Mouse (Mus musculus): Measurements from ENCODE around the gene Tmem167b.
"Not testable (repeated sequence)": the region's sequence is repeated elsewhere in the genome, so short reads cannot be mapped to it uniquely, and the experiment has no call there.

The Tmem167b gene

GRCm38 (mm10) chr3:108562133-108562730, at the start of gene Tmem167b:
Tmem167b (minus strand) TSS chr3:108562466.
- DNase-seq (ENCODE audit: low spot score in 2 of 2): peak; percentile 99

DNA sequence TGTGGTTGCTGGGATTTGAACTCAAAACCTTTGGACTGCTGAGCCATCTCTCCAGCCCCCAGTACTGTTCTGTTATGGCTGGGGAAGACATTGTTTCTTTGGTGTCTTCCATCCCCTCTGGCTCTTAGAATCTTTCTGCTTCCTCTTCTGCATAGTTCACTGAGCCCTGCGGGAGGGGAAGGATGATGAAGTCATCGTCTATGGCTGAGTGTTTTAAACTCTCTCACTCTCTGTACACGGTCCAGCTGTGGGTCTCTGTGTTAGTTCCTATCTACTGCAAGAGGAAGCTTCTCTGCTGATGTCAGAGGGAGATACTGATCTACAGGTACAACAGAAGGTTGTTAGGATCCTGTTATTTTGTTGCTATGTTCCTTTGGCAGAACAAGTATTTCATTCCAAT, 46.6 kb upstream of the Tmem167b start:
- no peak for DNase-seq (ENCODE audit: low spot score in 2 of 2)

GRCm38 (mm10) chr3:108591530-108592522, 29.6 kb upstream of the Tmem167b start:
- DNase-seq (ENCODE audit: low spot score in 2 of 2): no peak

- DNase-seq (ENCODE audit: low spot score in 2 of 2): peak; percentile 95 to 96
Measured at GRCm38 (mm10) chr3:108590786-108591529, 28.7 kb upstream of the Tmem167b start, which contains the start of gene Wdr47. Wdr47 (plus strand) TSS chr3:108591279.

- DNase-seq (ENCODE audit: low spot score in 2 of 2): no peak
Measured at GRCm38 (mm10) chr3:108588446-108588845, 26.2 kb upstream of the Tmem167b start.

- no peak for DNase-seq (ENCODE audit: low spot score in 2 of 2)
Measured at GRCm38 (mm10) chr3:108584580-108584979, 22.3 kb upstream of the Tmem167b start.

- no peak for DNase-seq (ENCODE audit: low spot score in 2 of 2)
Measured at GRCm38 (mm10) chr3:108574018-108574417, 11.8 kb upstream of the Tmem167b start.

DNA sequence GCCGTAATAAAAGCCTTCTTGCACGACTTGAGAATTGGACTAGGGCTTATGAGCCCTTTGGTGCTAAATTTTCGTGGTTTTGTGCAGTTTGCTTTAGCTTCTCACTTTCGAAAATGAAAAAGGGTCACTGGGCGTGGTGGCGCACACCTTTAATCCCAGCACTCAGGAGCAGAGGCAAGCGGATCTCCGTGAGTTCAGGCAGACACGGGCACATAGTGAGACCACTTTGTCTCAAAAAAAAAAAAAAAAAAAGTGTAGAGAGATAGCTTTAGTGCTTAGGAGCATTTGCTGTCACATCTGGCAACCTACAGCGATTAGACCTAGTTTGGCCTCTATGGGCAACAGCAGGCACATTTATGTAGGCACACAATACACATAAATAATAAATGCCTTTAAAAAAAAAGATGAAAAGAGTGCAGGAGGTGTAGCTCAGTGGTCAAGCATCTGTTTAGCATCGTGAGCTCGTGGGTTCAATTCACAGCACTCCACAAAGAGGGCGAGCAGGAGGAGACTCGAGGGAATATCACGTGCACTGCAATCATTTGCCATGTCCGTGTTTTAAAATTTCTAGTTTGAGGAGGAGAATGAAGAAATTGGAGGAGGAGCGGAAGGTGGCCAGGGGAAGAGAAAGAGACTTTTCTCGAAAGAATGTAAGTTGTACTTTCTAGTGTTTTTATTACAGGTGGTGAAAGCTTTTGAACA, 10.2 kb upstream of the Tmem167b start:
- DNase-seq (ENCODE audit: low spot score in 2 of 2): no peak

DNA sequence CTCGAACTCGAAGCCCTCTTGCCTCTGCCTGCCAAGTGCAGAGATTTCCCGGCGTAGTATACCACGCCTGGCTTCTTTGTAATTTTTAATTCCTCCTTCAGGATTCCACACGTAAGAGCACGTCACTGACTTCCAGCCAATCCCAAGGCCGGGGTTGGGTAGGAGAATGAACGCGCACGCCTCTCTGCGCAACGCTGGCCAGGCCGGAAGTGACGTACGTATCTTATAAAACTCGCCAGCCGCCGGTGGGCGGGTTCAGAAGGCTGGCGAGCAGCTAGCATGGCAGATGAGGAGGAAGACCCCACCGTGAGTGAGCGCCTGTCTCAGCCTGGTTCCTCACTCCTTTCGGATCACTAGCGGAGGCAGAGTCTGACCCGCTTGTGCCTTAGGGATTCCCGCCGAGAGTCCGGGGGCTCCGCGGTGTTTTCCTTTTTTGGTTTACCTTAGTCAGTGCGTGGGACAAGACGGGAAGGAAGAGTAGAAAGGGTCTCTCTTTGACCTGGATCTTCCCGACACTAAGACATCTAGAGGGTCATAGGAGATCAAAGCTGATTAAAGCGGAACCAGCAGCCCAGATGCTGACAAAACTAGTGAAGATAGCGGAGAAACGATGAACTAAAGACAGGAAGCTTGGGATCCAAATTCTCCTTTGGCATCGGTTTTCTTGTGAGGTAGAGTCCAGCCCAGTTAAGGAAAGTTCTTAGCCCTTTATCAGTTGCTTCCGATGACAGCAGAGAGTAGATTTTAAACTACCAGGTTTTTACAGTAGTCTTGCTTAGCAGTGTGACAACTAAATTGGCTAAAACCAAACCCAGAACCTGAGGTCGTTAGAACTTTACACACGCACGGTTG, 9.4 kb upstream of the Tmem167b start, which contains the start of gene Taf13:
Gene Taf13, plus strand, starts transcription at position 256 of the 852 bp plus-strand sequence.
- DNase-seq (ENCODE audit: low spot score in 2 of 2): peak; percentile 98

DNA sequence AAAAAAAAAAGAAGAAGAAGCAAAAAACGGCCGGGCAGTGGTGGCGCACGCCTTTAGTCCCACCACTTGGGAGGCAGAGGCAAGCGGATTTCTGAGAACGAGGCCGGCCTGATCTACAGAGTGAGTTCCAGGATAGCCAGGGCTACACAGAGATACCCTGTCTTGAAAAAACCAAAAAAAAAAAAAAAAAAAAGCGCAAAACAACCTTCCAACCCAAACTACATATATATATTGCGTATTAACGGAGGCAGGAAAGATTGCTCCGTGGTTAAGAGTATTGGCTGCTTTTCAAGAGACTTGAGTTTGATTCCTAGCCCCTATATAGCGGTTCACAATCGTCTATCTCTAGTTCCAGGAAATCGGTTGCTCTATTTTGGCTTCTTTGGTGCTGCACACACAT, 8.5 kb upstream of the Tmem167b start:
- no peak for DNase-seq (ENCODE audit: low spot score in 2 of 2)

GRCm38 (mm10) chr3:108569636-108570035, 7.4 kb upstream of the Tmem167b start:
- not testable (repeated sequence) for DNase-seq (ENCODE audit: low spot score in 2 of 2)

- peak in 1 of 2 experiments; percentile 36 for DNase-seq (ENCODE audit: low spot score in 2 of 2)
Measured at GRCm38 (mm10) chr3:108567990-108568877, 6.0 kb upstream of the Tmem167b start.

DNA sequence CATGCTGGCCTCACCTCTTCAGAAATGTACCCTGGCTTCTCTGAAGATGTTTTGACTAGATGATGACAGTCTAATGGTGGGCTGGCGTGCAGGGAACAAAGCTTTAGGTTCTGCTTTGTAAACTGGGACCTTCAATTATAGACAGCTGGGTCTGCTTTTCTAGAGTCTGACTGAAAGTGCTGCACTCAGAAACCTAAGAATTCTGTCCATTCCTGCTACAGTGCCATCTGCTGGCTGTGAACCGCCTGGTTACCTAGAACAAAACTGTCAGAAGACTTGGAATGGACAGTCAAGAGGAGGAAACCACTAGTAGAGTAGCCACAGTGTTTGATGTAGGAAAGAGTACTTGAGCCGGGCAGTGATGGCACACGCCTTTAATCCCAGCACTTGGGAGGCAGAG, 1.0 kb upstream of the Tmem167b start:
- peak; percentile 85 to 92 for DNase-seq (ENCODE audit: low spot score in 2 of 2)

DNA sequence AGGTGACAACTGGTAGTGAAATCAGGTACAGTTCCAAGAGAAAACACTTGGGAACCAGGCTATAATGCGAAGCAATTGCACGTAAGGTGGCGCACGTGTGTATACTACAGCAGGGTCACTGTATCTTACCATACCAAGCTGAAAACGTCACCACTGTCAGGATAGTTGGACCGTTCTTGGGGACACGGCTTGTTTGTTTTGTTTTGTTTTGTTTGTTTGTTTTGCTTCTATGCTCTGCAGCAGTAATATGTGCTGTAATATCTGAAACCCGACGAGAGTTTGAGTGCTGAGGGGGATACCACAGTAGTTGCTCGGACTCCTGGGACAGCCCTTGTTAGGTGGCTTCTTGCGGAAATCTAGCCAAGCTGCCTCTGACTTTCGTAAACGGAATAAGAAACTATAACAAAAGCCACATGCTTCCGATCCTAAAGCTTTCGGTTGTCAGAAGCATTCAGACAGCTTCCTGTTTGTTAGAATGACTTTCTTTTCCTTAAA, 558 bp upstream of the Tmem167b start:
- no peak for DNase-seq (ENCODE audit: low spot score in 2 of 2)

DNA sequence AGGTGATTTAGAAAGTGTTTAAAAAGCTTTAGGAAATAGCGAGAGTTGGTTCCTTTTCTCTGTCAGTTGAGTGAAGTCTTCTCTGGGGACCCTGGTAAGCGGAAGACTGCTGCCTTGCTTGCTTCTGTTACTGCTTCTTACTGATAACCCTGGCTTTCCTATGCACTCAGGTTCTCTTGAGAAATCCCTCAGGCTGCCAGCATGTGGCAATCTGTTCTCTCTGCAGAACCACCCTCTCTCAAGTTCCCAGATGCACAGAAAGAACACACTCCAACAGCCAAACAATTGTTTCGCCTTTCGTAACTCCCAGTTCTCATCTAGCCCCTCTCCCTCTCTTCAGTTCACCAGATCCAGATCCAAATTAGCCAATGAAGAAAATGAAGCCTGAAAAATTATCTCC, 4.4 kb downstream of the Tmem167b start:
- no peak for DNase-seq (ENCODE audit: low spot score in 2 of 2)

- DNase-seq (ENCODE audit: low spot score in 2 of 2): peak; percentile 96 to 97
Measured at GRCm38 (mm10) chr3:108554587-108555312, 7.5 kb downstream of the Tmem167b start.

DNA sequence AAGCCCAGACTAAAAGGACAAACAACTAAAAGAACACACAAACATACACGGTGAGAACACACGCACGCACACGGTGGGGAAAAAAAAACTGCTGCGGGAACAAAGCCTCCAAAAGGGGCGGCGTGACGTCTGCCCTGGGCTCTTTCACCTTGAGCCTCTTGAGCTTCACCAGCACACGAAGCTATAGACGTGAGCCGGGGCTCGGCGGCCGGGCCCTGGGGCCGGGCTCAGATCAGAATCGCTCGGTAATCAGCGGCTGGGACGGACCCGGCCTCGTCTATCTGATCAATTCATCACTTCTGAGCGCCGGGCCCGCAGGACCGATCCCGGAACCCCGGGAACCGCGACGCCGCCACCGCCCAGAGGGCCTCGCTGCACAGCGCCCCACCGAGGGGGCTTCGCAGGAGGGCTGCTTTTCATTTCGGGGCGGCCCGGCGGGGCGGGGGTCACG, 8.1 kb downstream of the Tmem167b start:
- DNase-seq (ENCODE audit: low spot score in 2 of 2): no peak

- DNase-seq (ENCODE audit: low spot score in 2 of 2): no peak
Measured at GRCm38 (mm10) chr3:108542299-108542698, 20.0 kb downstream of the Tmem167b start.

Measured in right cerebral cortex, adult 2 months (tissue).